Mouse (Mus musculus): ENCODE measurements around the gene Dkc1.

The Dkc1 gene

DNA sequence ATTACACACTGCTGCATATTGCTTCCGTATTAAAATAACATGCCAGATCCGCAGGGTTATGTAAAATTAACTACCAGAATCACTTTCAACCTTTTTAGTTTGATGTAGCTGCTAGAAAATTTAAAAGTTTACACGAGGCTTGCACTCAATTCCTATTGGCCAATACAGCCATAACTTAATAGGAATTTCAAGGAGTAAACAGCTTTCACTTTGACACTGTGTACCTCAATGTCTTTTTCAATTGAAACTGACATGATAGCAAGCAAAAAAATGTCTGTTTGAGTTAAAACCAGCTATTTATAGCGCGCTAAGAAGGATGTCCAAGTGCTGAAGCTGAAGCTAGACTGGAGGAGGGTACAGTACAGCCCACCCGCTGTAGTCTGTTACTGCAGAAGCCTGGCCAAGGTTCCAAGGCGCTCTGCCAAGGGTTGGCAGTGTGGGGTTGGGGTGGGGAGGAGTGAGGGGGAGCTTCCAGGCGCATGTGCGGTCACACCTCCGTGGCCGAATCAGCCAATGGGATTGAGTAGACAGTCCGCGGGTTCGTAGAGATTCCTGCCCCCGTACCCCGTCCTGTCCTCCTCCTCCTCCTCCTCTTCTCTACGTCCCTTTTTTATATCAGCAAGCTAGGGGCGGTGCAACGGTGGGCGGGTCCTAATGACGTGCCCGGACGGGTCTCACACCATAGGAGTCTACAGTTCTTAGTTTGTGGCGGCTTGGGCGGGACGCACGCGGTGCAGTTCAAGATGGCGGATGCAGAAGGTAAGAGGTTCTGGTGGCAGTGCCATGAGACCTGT, at the start of gene Dkc1:
TSS of gene Dkc1 (plus strand) at position 486 of the 794 bp plus-strand sequence.
- DNase-seq: peak; percentile 85

DNA sequence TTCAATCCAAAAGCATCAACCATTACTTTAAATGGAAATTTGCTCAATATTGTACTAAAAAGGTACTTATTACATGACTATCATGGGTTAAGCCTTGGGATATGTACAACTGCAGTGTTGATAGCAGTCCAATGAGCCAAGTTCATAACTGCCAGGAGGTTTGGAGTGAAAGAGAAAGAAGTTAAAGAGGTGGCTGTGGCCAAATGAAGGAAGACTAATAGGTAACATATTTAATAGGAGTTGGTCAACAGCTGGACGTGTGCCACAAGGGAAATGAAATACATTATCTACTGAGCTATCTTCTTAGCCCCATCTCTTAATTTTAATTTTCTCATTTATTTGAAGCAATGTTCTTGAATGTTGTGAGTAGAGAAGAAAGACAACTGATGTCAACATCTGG, 49.7 kb upstream of the Dkc1 start:
- DNase-seq: no peak

DNA sequence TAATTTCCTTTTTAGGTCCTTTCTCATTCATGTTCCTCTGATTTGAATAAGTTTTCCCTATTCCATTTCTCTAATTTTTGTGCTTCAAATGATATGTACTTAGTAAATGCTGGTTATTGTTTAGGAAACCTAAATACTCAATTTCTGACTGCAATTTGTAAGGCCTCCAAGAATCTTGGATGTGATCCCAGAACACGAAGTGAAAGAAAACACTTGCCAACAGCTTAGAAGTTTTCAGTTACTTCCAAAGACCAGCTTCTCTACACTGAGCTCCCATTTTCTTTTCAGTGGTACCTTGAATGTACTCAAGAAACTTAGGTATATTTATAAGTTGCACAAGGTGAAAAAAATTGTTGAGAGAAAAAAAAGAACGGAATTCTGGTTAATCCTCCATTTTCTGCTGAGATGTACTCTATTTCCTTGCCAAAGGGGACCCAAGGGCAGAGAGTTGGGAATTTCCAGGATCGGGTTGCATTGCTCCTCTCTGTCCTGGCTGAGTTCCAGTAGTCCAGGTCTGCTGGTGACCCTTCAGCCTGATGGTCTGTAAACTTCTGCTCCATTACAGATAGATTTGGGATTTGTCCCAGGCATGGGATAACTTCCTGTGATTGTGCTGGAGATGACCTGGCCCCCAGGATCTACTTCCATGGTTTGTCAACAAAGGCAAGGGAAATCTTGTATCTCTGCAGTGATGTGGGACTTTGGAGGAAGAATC, 48.6 kb upstream of the Dkc1 start:
- DNase-seq: no peak

GRCm38 (mm10) chrX:75056120-75056775, 39.4 kb upstream of the Dkc1 start:
- DNase-seq: no peak

GRCm38 (mm10) chrX:75082351-75082750, 13.3 kb upstream of the Dkc1 start:
- no peak for DNase-seq

DNA sequence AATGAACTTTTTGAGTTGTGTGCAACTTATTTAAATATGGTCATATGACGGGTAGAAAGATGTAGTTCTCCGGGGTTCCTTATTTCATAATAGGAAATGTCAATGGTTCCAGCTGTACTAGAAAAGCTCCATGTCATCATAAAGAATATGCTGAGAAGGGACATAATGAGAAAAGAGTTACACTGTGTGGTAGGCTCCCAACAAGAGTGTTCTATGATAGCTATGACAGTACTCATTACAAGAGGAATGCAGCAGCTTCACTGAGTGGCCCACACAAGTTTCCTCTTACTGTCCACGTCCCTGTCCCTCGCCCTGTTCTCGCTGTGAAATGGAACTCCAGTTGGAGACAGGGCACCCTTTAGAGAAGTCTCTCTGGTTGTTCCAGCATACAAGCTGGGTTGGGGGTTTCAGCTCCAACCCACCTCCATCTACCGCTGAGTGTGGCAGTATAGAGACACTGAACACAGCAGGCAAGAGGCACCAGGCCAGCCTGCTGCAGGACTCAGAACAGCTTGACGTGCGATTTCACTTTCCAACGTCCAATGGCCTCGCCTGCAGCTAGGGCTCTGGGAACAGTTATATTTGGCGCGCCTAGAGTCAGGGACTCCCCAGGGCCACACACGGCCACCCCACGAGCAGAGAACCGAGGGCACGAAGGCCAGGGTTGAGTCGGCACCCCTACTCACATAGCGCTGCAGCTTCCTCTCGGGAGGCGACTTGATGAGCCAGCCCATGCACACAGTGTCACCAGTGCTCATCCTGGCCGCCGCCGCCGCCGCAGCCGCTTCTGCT, 11.5 kb upstream of the Dkc1 start:
- no peak for DNase-seq

- peak; percentile 45 for DNase-seq
Measured at GRCm38 (mm10) chrX:75084774-75085508, 10.7 kb upstream of the Dkc1 start, which contains the start of gene Gab3. TSS of gene Gab3 (minus strand) at chrX:75085458.

GRCm38 (mm10) chrX:75085654-75086053, 10.0 kb upstream of the Dkc1 start:
- DNase-seq: no peak

- DNase-seq: no peak
Measured at GRCm38 (mm10) chrX:75096163-75096770, 613 bp downstream of the Dkc1 start.

GRCm38 (mm10) chrX:75098799-75099198, 3.1 kb downstream of the Dkc1 start:
- no peak for DNase-seq

- no peak for DNase-seq
Measured at GRCm38 (mm10) chrX:75102293-75102692, 6.6 kb downstream of the Dkc1 start.

- DNase-seq: no peak
Measured at GRCm38 (mm10) chrX:75115550-75115949, 19.9 kb downstream of the Dkc1 start.

DNA sequence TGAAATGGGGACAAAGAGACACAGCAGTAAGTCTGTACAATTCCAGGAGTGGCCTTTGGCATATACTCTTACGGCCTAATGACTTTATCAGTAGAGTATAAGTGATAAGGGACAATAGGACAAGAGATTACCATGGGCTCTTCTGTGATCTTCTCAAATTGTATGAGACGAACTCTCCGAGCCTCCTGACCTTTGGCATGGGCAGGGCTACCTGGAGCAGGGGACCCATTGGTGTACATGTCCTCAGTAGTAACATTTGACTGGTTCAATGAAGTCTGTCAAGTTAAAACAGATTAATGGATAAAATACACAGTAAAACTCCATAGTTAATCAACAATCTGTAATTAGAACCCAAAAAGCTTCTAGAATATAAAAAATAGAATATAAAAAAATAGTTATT, 30.0 kb downstream of the Dkc1 start:
- no peak for DNase-seq

DNA sequence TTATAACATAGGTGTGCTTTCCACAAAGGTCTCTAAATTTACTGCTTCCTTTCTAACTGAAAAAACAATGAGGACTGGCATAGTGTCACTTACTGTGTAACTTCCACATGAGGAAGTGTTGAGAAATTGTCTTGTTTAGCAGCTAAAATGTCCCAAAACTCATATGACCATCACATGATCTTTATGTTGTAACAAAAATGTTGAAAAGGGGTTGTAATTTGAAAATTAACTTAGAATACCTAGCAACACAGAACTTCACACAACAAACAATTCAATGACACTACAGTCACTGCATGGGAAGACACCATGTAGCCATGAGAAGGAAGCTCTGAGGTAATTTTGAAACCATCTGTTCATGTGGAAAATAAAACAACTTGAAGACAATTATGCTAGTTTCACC, 31.2 kb downstream of the Dkc1 start:
- no peak for DNase-seq

- DNase-seq: no peak
Measured at GRCm38 (mm10) chrX:75128333-75128980, 32.8 kb downstream of the Dkc1 start.

GRCm38 (mm10) chrX:75129474-75129873, 33.8 kb downstream of the Dkc1 start:
- no peak for DNase-seq

GRCm38 (mm10) chrX:75130467-75131160, 35.0 kb downstream of the Dkc1 start, which contains the start of gene Mpp1:
TSS of gene Mpp1 (minus strand) at chrX:75131016.
- DNase-seq: peak; percentile 62

DNA sequence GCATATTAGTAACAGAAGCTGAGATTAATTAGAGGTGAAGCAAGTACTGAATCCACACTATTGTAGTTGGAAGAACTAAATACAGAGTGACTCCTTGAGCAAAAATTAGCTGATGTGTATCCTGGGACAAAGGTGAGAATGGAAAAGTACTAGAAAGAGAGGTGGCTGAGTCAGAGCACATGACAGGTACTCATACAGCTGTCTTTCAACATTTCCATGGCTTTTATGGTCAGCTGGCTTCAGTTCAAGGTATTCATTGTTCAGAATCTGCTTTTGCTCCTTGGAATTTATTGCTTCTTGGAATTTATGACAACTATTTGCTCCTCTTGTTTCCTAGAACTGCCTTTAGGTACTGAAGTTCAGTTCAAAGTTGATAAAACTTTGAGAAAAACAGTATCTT, 41.3 kb downstream of the Dkc1 start:
- no peak for DNase-seq

GRCm38 (mm10) chrX:75137729-75138128, 42.1 kb downstream of the Dkc1 start:
- DNase-seq: no peak

- no peak for DNase-seq
Measured at GRCm38 (mm10) chrX:75138182-75138581, 42.5 kb downstream of the Dkc1 start.

Measured in right cerebral cortex, postnatal 25 days (tissue).